Mouse (Mus musculus) stomach, embryonic 14.5 days (tissue): Measurements from ENCODE around the gene Arih2. TPM values are rescaled to one million over a fixed set of nuclear protein-coding genes. Genes with fewer than 3 reads are reported as not detected.

Source experiments
- ATAC-seq: fragments of 200-750 bp; cut with Nextera tagmentation; 2 replicates; pipeline ENCODE4 v1.8.0; 2017; ENCODE audit warnings: low read depth, moderate TSS enrichment; ENCODE audit not compliant: insufficient number of reproducible peaks, insufficient read depth, low FRiP score
- H3K27ac ChIP-seq: fragments of 300-500 bp; sonication (generic); 2 replicates; pipeline ENCODE4 v1.5.1; 2014; ENCODE audit warnings: mild to moderate bottlenecking, low read length, moderate library complexity, mixed read lengths
- H3K27me3 ChIP-seq: fragments of 300-500 bp; sonication (generic); 2 replicates; pipeline ENCODE4 v1.6.1; 2014; ENCODE audit warnings: low read length, control low read depth, mixed read lengths; ENCODE audit not compliant: control insufficient read depth, insufficient read depth
- H3K36me3 ChIP-seq: fragments of 300-500 bp; sonication (generic); 2 replicates; pipeline ENCODE4 v1.6.1; 2014; ENCODE audit warnings: mild to moderate bottlenecking, control low read depth, low read length, moderate library complexity, mixed read lengths; ENCODE audit not compliant: control insufficient read depth, insufficient read depth
- H3K4me1 ChIP-seq: fragments of 300-500 bp; sonication (generic); 2 replicates; pipeline ENCODE4 v1.6.1; 2014; ENCODE audit warnings: low read length, control low read depth, mixed read lengths; ENCODE audit not compliant: control insufficient read depth, insufficient read depth
- H3K4me2 ChIP-seq: fragments of 300-500 bp; sonication (generic); replicated peaks from 2 replicates; pipeline ENCODE4 v1.6.1; 2014; ENCODE audit warnings: low read depth, low read length, control low read depth
- H3K4me3 ChIP-seq: fragments of 300-500 bp; sonication (generic); 2 replicates; pipeline ENCODE4 v1.5.1; 2014; ENCODE audit warnings: low read depth, low read length, control low read depth
- H3K9ac ChIP-seq: fragments of 300-500 bp; sonication (generic); replicated peaks from 2 replicates; pipeline ENCODE4 v1.6.1; 2014; ENCODE audit warnings: low read depth, mild to moderate bottlenecking, control low read depth, low read length, moderate library complexity, mixed read lengths
- H3K9me3 ChIP-seq: fragments of 300-500 bp; sonication (generic); 2 replicates; pipeline ENCODE4 v1.6.1; 2016; ENCODE audit warnings: low read depth, low read length, control low read depth; ENCODE audit not compliant: control insufficient read depth
- WGBS: fragments of 180-500 bp; shearing (Covaris S2); extraction: QIAGEN DNeasy Blood & Tissue Kit; methylation state at CpG from one replicate; pipeline ENCODE4 v1.1.7; 2014; 5-methylcytosine and 5-hydroxymethylcytosine counted together
- polyA plus RNA-seq: library from polyadenylated mRNA; unstranded; fragments of >200 nt; fragmentation: Nextera tagmentation; extraction: Ambion mirVana; gene quantifications from 2 replicates; pipeline ENCODE4 v1.2.1, GENCODE M21; 2014

Gene Arih2
- polyA plus RNA-seq, 1 experiment from 2014 or later = 36.2 TPM

GRCm38 (mm10) chr9:108573774-108574690, 75.2 kb downstream of the Arih2 start:
- Histone ChIP-seq H3K27me3 (no peaks in the 10 kb centered on the region), H3K4me1 (peaks cover 32% of the 10 kb centered on the region; the same call in 1 of the 2 replicates), H3K9ac (no peak overlapping the region), H3K4me2 (no peak overlapping the region), H3K4me3 (no peak overlapping the region), H3K36me3 (peaks cover 47% of the 10 kb centered on the region), H3K27ac (no peak overlapping the region), H3K9me3 (no peaks in the 10 kb centered on the region)
- WGBS = 57% methylated on average over 26 of the region's 26 CpGs
- no peak for ATAC-seq

- ATAC-seq = no peak
- H3K9ac ChIP-seq = no peak overlapping the region
- no peak overlapping the region for H3K4me3 ChIP-seq
- H3K27me3 ChIP-seq = no peaks in the 10 kb centered on the region
- no peak overlapping the region for H3K4me2 ChIP-seq
- no peaks in the 10 kb centered on the region for H3K9me3 ChIP-seq
- H3K36me3 ChIP-seq = peaks cover 47% of the 10 kb centered on the region
- H3K27ac ChIP-seq = no peak overlapping the region
- WGBS = 77% methylated on average over 10 of the region's 10 CpGs
- H3K4me1 ChIP-seq = peaks cover 32% of the 10 kb centered on the region
Measured at GRCm38 (mm10) chr9:108572321-108572720, 76.9 kb downstream of the Arih2 start.

- Histone ChIP-seq H3K4me2 (no peak overlapping the region), H3K27ac (no peak overlapping the region), H3K9ac (no peak overlapping the region), H3K36me3 (peaks cover 47% of the 10 kb centered on the region), H3K4me1 (peaks cover 25% of the 10 kb centered on the region), H3K27me3 (no peaks in the 10 kb centered on the region), H3K9me3 (no peaks in the 10 kb centered on the region), H3K4me3 (no peak overlapping the region)
- no peak for ATAC-seq
- 93% methylated on average over 16 of the region's 16 CpGs for WGBS
Measured at GRCm38 (mm10) chr9:108571401-108571973, 77.7 kb downstream of the Arih2 start.

GRCm38 (mm10) chr9:108570207-108570896, 78.8 kb downstream of the Arih2 start:
- ATAC-seq = no peak
- Histone ChIP-seq H3K9me3 (no peaks in the 10 kb centered on the region), H3K36me3 (peaks cover 47% of the 10 kb centered on the region), H3K9ac (peak overlapping the region; percentile 26), H3K4me1 (peaks cover 27% of the 10 kb centered on the region), H3K27ac (peak overlapping the region; percentile 27), H3K27me3 (no peaks in the 10 kb centered on the region), H3K4me3 (peak overlapping the region; percentile 53), H3K4me2 (peak overlapping the region; percentile 97)
- 1% methylated on average over 40 of the region's 40 CpGs for WGBS

GRCm38 (mm10) chr9:108569381-108570206, 79.6 kb downstream of the Arih2 start, which contains the start of gene Dalrd3:
Dalrd3 (plus strand) TSS chr9:108569886.
- peak within 1 kb of the TSS; percentile 53 for H3K4me3 ChIP-seq
- no peaks in the 10 kb centered on the region for H3K9me3 ChIP-seq
- peak; percentile 67 for ATAC-seq
- peak within 1 kb of the TSS; percentile 97 for H3K4me2 ChIP-seq
- peaks cover 25% of the 10 kb centered on the region for H3K4me1 ChIP-seq
- 5% methylated on average over 42 of the region's 42 CpGs for WGBS
- peak within 1 kb of the TSS; percentile 27 for H3K27ac ChIP-seq
- no peaks in the 10 kb centered on the region for H3K27me3 ChIP-seq
- peaks cover 40% of the 10 kb centered on the region for H3K36me3 ChIP-seq
- peak within 1 kb of the TSS; percentile 26 for H3K9ac ChIP-seq

- Histone ChIP-seq H3K36me3 (peaks cover 40% of the 10 kb centered on the region), H3K9ac (no peak overlapping the region; the same call in 1 of the 2 replicates)
- 76% methylated on average over 17 of the region's 17 CpGs for WGBS
Measured at GRCm38 (mm10) chr9:108568511-108568921, 80.7 kb downstream of the Arih2 start.

GRCm38 (mm10) chr9:108567931-108568419, 81.2 kb downstream of the Arih2 start:
- peaks cover 40% of the 10 kb centered on the region for H3K36me3 ChIP-seq
- WGBS = 15% methylated on average over 18 of the region's 18 CpGs

More at GRCm38 (mm10) chr9:108568511-108568921, 80.7 kb downstream of the Arih2 start:
- H3K4me1 ChIP-seq = peaks cover 23% of the 10 kb centered on the region
- peak overlapping the region; percentile 98 for H3K4me2 ChIP-seq
- H3K27ac ChIP-seq = no peak overlapping the region
- no peak for ATAC-seq
- H3K4me3 ChIP-seq = no peak overlapping the region; the same call in 1 of the 2 replicates
- no peaks in the 10 kb centered on the region for H3K9me3 ChIP-seq
- no peaks in the 10 kb centered on the region for H3K27me3 ChIP-seq

More at GRCm38 (mm10) chr9:108567931-108568419, 81.2 kb downstream of the Arih2 start:
- Histone ChIP-seq H3K9me3 (no peaks in the 10 kb centered on the region), H3K4me1 (peaks cover 23% of the 10 kb centered on the region), H3K9ac (peak overlapping the region; percentile 76), H3K4me2 (peak overlapping the region; percentile 98), H3K27ac (peak overlapping the region; percentile 93), H3K4me3 (peak overlapping the region; percentile 68), H3K27me3 (no peaks in the 10 kb centered on the region)
- no peak for ATAC-seq
